Mouse (Mus musculus): Measurements from ENCODE around the gene Hist1h2ae. TPM values are rescaled to one million over a fixed set of nuclear protein-coding genes. Genes with fewer than 3 reads are reported as not detected.
"Not testable (repeated sequence)": the region's sequence is repeated elsewhere in the genome, so short reads cannot be mapped to it uniquely, and the experiment has no call there.

Hist1h2ae gene
- polyA plus RNA-seq, 1 experiment, result not detected

DNA sequence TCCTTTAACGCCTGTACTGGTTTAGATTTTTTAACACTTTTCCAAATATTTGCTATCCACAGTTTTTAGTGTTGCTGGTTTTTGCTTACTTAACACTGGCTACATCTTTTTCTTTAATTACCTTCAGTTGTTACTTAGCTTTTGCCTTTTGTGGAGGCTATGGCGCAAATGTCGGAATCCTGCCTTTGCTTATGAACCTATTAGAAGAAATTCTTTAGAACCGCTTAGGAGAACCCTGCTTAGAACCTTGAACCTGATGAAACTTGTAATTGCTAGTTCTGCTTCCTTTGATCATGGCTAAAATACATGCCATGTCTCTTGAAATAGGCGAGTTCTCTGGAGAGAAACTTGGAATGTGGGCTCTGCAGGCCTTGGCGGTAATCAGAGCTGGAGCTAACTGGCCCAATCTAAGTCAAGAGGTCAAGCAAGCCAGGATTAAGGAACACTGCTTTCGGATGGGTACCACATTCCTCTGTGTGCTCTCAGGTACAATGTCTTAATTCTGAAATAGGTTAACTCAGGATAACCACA lies 5.4 kb upstream of the Hist1h2ae start:
- H3K27ac ChIP-seq (replicated peaks; ENCODE audit: low read depth, low read length), result no peak overlapping the region
- H3K4me1 ChIP-seq (ENCODE audit: control insufficient read depth, insufficient read depth, insufficient read length, low read length), result 0 out of 2 replicates have a peak, but pooled peaks cover 2% of the 10 kb centered on the region
- H3K4me3 ChIP-seq (ENCODE audit: insufficient read depth, low read depth, low read length), result 0 out of 2 replicates have a peak overlapping the region, but pooled peaks have one; percentile 6

DNA sequence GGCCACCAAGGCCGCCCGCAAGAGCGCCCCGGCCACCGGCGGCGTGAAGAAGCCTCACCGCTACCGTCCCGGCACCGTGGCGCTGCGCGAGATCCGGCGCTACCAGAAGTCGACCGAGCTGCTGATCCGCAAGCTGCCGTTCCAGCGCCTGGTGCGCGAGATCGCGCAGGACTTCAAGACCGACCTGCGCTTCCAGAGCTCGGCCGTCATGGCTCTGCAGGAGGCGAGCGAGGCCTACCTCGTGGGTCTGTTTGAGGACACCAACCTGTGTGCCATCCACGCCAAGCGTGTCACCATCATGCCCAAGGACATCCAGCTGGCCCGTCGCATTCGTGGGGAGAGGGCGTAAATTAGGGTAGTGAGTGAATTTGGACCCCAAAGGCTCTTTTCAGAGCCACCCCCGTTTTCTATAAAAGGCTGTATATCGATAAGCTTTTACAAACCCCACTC lies 4.9 kb upstream of the Hist1h2ae start:
- H3K4me1 ChIP-seq (ENCODE audit: control insufficient read depth, insufficient read depth, insufficient read length, low read length); H3K27ac ChIP-seq (replicated peaks; ENCODE audit: low read depth, low read length): not testable (repeated sequence)
- peak overlapping the region; percentile 59 for H3K4me3 ChIP-seq (ENCODE audit: insufficient read depth, low read depth, low read length)

DNA sequence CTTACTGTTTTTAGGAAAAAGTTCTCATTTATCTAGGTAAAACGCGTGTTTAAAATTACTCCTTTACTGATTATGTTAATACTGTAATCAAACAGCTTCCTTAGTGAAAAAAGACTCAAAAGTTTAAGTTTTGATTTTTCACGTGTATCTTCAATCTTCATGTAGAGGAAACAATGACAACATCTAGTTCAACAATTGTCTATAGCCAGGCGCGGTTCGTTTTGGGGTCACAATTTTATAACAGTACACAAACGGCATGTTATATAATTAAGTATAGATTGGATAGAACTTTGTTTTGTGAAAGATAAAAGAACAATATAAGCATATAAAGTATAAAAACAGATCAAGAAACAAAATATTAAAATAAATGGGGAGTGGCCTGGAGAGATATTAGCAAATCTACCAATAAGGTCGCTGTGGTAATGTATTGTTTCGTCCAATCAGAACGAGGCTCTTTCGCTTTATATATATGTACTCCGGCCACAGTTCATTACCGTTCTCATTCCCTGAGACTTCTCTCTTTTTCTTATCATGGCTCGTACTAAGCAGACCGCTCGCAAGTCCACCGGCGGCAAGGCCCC lies 4.3 kb upstream of the Hist1h2ae start, which contains the start of gene Hist1h3d:
Gene Hist1h3d (plus strand): TSS at position 493 of the 581 bp plus-strand sequence.
- Histone ChIP-seq H3K4me3 (ENCODE audit: insufficient read depth, low read depth, low read length) (peak within 1 kb of the TSS; percentile 59), H3K27ac (replicated peaks; ENCODE audit: low read depth, low read length) (no peak within 1 kb of the TSS)

DNA sequence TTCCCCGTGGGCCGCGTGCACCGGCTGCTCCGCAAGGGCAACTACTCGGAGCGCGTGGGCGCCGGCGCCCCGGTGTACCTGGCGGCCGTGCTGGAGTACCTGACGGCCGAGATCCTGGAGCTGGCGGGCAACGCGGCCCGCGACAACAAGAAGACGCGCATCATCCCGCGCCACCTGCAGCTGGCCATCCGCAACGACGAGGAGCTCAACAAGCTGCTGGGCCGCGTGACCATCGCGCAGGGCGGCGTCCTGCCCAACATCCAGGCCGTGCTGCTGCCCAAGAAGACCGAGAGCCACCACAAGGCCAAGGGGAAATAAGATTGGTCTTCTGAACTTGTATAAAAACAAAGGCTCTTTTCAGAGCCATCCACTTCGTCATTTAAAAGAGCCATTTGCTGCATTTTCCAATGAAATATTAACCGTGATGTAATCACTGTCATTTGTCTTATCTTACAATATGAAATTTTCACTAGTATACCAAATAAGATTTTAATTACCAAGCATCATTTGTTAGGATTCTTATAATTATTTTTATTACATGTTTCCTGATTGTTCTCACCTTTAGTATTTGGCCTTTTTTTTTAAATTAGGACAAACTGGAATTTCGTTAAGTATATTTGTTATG lies 3.6 kb upstream of the Hist1h2ae start:
- H3K4me3 ChIP-seq (ENCODE audit: insufficient read depth, low read depth, low read length), result peak overlapping the region; percentile 28
- not testable (repeated sequence) for H3K27ac ChIP-seq (replicated peaks; ENCODE audit: low read depth, low read length); H3K4me1 ChIP-seq (ENCODE audit: control insufficient read depth, insufficient read depth, insufficient read length, low read length)

More for the DNA sequence above, 4.3 kb upstream of the Hist1h2ae start, which contains the start of gene Hist1h3d:
- 0 out of 2 replicates have a peak, but pooled peaks cover 2% of the 10 kb centered on the region for H3K4me1 ChIP-seq (ENCODE audit: control insufficient read depth, insufficient read depth, insufficient read length, low read length)

DNA sequence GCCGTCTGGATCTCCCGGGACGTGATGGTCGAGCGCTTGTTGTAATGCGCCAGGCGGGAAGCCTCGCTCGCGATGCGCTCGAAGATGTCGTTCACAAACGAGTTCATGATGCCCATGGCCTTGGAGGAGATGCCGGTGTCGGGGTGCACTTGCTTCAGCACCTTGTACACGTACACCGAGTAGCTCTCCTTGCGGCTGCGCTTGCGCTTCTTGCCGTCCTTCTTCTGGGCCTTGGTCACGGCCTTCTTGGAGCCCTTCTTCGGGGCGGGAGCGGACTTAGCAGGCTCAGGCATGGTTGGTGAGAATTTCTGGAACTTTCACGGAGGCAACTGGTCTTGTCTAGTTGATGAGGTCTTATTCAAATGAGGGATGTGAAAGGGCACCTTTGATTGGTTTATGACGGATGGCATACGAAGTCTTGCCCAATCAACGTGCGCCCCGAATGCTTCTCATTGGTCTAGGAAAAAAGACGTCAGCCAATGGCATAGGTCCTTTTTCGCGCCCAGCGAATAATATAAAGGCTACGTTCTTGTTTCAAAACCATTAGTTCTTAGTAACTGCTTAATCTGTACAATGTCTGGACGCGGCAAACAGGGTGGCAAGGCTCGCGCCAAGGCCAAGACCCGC lies 3.0 kb upstream of the Hist1h2ae start, which contains the start of the genes Hist1h2bf and Hist1h2ad:
Gene Hist1h2bf (minus strand): TSS at position 299 of the 627 bp plus-strand sequence.
Gene Hist1h2ad (plus strand): TSS at position 484 of the 627 bp plus-strand sequence.
- H3K27ac ChIP-seq (replicated peaks; ENCODE audit: low read depth, low read length), result peak within 1 kb of the TSS; percentile 42; the same call in 1 of the 2 replicates

DNA sequence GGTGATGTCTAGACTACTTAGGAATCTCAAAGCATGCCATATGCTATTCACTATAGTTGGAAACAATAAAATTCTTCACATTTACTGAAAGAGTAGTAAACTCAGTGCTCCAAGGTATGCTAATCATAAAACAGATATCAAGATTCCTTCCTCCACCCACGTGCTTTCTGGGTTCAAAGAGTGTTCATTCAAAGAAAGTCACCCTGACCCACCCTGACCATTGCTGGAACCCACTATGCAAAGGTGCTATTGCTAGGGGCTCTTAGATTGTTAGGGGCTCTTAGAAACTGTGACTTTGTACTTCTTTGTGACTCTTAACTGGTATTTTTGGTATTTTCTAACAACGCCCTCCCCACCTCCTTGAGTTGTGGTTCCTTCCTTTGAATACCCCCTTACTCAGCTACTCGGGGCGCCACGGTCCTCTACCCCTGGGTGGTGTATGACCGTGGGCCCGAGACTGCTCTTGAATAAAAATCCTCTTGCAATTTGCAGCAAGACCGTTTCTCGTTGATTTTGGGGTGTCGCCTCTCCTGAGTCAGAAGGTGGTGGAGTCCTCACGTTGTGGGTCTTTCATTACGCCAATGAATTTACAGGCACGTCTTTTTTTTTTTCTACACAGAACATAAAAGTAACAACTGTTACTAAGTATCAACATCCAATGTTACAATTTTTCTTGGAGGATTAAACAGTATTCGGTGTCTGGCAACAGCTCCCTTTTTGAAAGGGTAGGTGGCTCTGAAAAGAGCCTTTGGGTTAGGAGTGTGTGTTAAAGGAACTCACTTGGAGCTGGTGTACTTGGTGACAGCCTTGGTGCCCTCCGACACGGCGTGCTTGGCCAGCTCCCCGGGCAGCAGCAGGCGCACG lies 2.2 kb upstream of the Hist1h2ae start:
- H3K4me1 ChIP-seq (ENCODE audit: control insufficient read depth, insufficient read depth, insufficient read length, low read length); H3K27ac ChIP-seq (replicated peaks; ENCODE audit: low read depth, low read length): not testable (repeated sequence)
- H3K4me3 ChIP-seq (ENCODE audit: insufficient read depth, low read depth, low read length), result peak overlapping the region; percentile 49

More for the DNA sequence above, 3.0 kb upstream of the Hist1h2ae start, which contains the start of the genes Hist1h2bf and Hist1h2ad:
- not testable (repeated sequence) for H3K4me1 ChIP-seq (ENCODE audit: control insufficient read depth, insufficient read depth, insufficient read length, low read length)
- peak within 1 kb of the TSS; percentile 49 for H3K4me3 ChIP-seq (ENCODE audit: insufficient read depth, low read depth, low read length)

DNA sequence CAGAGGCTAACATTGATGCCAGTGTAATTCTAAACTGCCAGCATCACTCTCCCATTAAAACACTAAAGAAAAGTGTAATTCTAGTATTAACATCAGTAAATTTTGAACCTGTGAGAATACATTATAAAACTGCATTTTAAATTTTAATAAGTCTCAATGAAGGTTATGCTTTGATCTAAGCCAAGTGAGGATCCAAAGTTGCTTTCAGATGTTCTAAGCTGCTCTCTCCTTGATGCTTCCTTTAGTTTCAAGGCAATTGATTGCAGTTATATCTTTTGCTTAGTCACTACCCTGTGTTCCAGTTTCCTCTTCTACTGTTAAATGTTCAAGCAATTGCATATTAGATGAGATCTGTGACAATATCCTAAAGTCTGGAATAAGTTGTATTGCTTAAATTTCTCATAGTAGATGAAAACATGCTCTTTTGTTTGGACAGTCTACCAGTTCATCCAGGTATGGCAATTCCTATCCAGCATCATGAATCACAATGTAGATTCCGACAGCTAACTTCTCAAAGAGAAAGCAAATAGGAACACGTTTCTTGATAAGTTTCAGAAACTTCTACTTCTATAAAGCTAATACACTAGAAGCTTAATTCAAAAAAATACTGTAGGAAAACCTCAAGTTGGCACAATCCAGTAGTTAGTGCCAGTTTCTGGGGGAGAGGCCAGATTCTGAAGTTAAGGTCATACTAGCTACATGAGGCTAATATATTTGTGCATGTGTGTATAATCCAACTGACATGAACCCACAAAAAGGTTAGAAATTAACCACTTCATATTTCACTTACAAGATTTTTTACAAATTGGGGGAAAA lies 1.4 kb upstream of the Hist1h2ae start:
- Histone ChIP-seq H3K4me3 (ENCODE audit: insufficient read depth, low read depth, low read length) (no peak overlapping the region), H3K4me1 (ENCODE audit: control insufficient read depth, insufficient read depth, insufficient read length, low read length) (0 out of 2 replicates have a peak, but pooled peaks cover 2% of the 10 kb centered on the region), H3K27ac (replicated peaks; ENCODE audit: low read depth, low read length) (no peak overlapping the region)

DNA sequence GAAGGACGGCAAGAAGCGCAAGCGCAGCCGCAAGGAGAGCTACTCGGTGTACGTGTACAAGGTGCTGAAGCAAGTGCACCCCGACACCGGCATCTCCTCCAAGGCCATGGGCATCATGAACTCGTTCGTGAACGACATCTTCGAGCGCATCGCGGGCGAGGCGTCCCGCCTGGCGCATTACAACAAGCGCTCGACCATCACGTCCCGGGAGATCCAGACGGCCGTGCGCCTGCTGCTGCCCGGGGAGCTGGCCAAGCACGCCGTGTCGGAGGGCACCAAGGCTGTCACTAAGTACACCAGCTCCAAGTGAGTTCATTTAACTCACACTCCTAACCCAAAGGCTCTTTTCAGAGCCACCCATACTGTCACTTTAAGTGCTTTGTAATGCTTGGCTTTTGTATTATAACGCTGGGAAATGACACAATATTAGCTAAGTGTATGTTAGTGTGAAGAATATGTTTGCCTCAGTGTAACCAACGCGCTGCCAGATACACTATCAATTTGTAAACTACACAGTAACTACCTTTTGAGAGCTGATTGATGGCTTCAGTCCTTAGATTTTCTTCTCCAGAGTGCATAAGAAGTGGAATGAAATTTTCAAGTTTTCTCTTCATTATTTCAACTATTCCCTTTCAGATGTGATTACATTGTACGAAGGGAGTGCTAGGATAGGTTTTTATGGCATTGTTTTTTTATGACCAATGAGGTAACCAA lies 641 bp upstream of the Hist1h2ae start:
- not testable (repeated sequence) for H3K4me1 ChIP-seq (ENCODE audit: control insufficient read depth, insufficient read depth, insufficient read length, low read length)
- Histone ChIP-seq H3K4me3 (ENCODE audit: insufficient read depth, low read depth, low read length) (peak overlapping the region; percentile 59), H3K27ac (replicated peaks; ENCODE audit: low read depth, low read length) (0 out of 2 replicates have a peak overlapping the region, but pooled peaks have one; percentile 74)

DNA sequence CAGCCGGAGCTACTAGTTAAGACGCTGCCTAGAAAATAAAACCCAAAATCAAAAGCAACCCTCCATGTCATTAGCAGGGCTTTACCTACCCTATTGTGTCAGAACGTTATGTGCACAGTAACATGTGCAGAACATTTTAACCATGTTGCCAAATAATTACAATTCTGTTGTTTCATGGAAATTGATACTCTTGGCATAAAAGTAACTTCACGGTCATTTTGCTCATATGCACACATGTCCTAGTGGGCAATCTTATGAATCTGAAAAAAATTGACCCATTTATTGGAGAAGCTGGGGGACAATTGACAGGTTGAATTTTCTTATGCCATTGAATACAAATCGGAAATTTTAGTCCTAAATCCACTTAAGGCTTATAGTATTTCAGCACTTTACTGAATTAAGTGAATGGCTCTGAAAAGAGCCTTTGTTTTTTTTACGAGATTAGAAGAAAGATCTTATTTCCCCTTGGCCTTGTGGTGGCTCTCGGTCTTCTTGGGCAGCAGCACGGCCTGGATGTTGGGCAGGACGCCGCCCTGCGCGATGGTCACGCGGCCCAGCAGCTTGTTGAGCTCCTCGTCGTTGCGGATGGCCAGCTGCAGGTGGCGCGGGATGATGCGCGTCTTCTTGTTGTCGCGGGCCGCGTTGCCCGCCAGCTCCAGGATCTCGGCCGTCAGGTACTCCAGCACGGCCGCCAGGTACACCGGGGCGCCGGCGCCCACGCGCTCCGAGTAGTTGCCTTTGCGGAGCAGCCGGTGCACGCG lies 579 bp downstream of the Hist1h2ae start:
- peak overlapping the region; percentile 61 for H3K4me3 ChIP-seq (ENCODE audit: insufficient read depth, low read depth, low read length)
- H3K27ac ChIP-seq (replicated peaks; ENCODE audit: low read depth, low read length), result peak overlapping the region; percentile 46; the same call in 1 of the 2 replicates
- not testable (repeated sequence) for H3K4me1 ChIP-seq (ENCODE audit: control insufficient read depth, insufficient read depth, insufficient read length, low read length)

DNA sequence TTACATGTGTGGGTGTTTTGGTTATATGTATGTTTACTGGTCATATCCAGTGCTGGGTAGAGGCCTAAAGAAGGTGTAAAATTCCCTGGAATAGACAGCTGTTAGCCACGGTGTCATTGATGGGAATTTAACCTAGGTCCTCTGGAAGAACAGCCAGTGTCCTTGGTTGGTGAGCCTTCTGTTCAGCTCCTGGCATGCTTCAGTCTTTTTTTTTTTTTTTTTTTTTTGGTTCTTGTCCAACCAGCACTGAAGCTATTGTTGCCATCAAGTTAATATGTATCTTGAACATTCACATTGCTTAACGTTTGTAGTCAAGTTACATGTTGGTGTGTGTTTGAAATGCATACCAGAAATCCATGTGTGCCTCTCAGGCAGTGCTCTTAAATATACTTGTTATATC lies 6.5 kb downstream of the Hist1h2ae start:
- Histone ChIP-seq H3K4me3 (ENCODE audit: insufficient read depth, low read depth, low read length) (no peak overlapping the region), H3K4me1 (ENCODE audit: control insufficient read depth, insufficient read depth, insufficient read length, low read length) (no peaks in the 10 kb centered on the region), H3K27ac (replicated peaks; ENCODE audit: low read depth, low read length) (no peak overlapping the region)

DNA sequence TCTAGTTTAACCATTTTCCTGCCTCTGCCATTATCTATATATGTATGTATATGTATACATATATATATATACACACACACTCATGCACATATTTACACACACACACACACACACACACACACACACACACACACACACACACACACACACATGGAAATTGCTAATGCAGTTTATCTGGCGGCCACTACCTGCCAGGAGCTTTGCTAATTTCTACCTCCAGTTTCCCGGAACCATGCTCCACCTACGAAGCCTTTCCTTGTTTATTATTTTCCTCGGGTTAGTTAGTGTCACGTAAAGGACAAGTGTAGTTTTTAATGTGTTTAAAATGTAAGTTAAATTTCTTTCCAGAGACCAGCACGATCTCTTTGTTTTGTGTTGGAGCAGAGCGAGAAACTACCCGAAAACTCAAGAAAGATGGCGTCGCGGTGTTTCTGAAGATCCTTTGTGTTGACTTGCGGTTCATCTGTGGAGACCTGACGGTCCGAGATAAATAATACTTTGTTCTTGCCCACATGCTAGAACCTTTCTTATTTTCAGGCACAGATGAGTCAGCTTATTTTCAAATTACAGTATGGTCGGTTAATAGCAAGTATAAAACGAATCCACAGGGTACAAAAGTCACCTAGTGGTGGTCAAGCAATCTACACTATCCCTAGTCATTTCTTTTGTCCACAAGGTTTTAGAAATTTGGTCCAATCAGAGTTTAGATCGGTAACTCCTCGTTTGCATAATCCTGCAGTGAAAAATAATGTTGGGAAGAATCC lies 8.1 kb downstream of the Hist1h2ae start:
- Histone ChIP-seq H3K27ac (replicated peaks; ENCODE audit: low read depth, low read length) (peak overlapping the region; percentile 51), H3K4me1 (ENCODE audit: control insufficient read depth, insufficient read depth, insufficient read length, low read length) (no peaks in the 10 kb centered on the region), H3K4me3 (ENCODE audit: insufficient read depth, low read depth, low read length) (peak overlapping the region; percentile 75)
